Mouse (Mus musculus): ENCODE data around the gene Cmc1. TPM values are rescaled to one million over a fixed set of nuclear protein-coding genes. Genes with fewer than 3 reads are reported as not detected.

The Cmc1 gene
- total and polyA plus RNA-seq, 3 experiments: 17.1 to 21.6 (median 18.0) TPM

DNA sequence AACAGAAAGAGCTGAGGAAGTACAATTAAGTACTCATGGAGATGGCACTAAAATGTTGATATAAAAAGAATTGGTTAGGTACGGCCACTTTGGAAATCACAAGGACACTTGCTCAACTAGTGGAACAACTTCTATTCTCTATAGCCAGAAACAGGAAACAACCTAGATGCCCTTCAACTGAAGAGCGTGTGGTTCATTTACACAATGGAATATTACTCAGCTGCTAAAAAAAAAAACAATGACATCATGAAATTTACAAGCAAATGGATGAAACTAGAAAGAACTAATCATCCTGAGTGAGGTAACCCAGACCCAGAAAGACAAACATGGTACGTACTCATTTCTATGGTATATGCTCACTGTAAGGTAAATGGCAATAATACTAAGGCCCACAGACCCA, 76.6 kb downstream of the Cmc1 start:
- Histone ChIP-seq H3K27ac (ENCODE audit: insufficient read depth, low read depth) (no peak overlapping the region), H3K4me3 (replicated peaks in 1 of 3; ENCODE audit: low read depth in 2 of 3, low read length in 2 of 3, poor library complexity in 1 of 3) (no peak overlapping the region), H3K79me2 (replicated peaks; ENCODE audit: control insufficient read depth, extremely low read depth, insufficient read depth, poor library complexity, severe bottlenecking) (no peaks in the 10 kb centered on the region), H3K36me3 (replicated peaks in 1 of 2; ENCODE audit: control insufficient read depth in 1 of 2, insufficient read depth in 1 of 2, low read length in 1 of 2) (peaks cover 9 to 37% of the 10 kb centered on the region in 2 experiments), H3K27me3 (replicated peaks) (no peaks in the 10 kb centered on the region), H3K9ac (ENCODE audit: insufficient read depth, low read depth) (no peak overlapping the region), H3K4me2 (ENCODE audit: insufficient read depth, low read depth, poor library complexity, severe bottlenecking) (no peak overlapping the region), H3K4me1 (ENCODE audit: control insufficient read depth in 1 of 2, insufficient read depth in 2 of 2) (peaks cover 0 to 12% of the 10 kb centered on the region in 2 experiments; a peak in 1 of 4 replicates), H3K9me3 (replicated peaks; ENCODE audit: low read length) (no peaks in the 10 kb centered on the region)
- TF ChIP-seq JUN (IDR thresholded peaks at IDR 0.05; ENCODE audit: insufficient read depth, low read depth, low read length) (peak; percentile 33; the same call in 1 of the 2 replicates), POLR2AphosphoS2 (IDR thresholded peaks at IDR 0.05; ENCODE audit: low read depth, low read length) (no peak), JUND (conservative IDR thresholded peaks at IDR 0.05; ENCODE audit: low read depth, low read length) (no peak), ELF1 (IDR thresholded peaks at IDR 0.05; ENCODE audit: low read depth, low read length) (no peak), MAX (IDR thresholded peaks at IDR 0.05; ENCODE audit: low read length) (no peak), ETS1 (conservative IDR thresholded peaks at IDR 0.05; ENCODE audit: low read depth, low read length) (peak; percentile 57), TCF12 (IDR thresholded peaks at IDR 0.05; ENCODE audit: low read depth, low read length) (no peak), MEF2A (IDR thresholded peaks at IDR 0.05; ENCODE audit: borderline replicate concordance, low read depth, low read length) (peak; percentile 68), BHLHE40 (IDR thresholded peaks at IDR 0.05; ENCODE audit: low read depth, low read length) (no peak)
- in situ Hi-C loops (cut with MboI; ENCODE audit: low pct_ligation_motif_present, low pct_unique_long_range_greater_than_20kb, low sequenced_read_pairs) (loop anchor here (25.0 kb wide), 1 partner anchor 414 kb away; the partner anchor contains the start of gene Eomes), dilution Hi-C loops (cut with MboI; ENCODE audit: extremely low pct_ligation_motif_present, extremely low pct_unique_long_range_greater_than_20kb, low sequenced_read_pairs) (no loop called here)
- peak; percentile 13 for DNase-seq (ENCODE audit: extremely low read depth)

DNA sequence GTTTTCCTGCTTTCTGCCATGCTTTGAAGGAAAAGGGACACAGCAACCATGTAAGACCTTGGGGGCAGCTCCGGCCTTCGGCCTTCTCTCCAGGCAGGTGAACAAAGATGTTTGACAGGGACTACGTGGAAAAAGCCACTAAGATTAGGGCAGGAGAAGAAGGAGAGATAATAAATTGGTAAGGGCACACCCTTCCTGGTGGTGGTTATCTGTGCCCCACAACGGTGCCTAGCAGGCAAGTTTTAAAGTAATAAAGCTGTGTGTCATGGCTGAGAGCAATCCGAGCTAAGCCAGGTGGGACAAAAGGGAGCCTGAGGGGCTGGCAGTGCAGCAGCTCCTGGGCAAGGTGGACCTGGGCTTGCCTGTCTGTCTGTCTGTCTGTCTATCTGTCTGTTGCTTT, 77.9 kb downstream of the Cmc1 start:
- H3K9ac ChIP-seq (ENCODE audit: insufficient read depth, low read depth): no peak overlapping the region
- dilution Hi-C loops (cut with MboI; ENCODE audit: extremely low pct_ligation_motif_present, extremely low pct_unique_long_range_greater_than_20kb, low sequenced_read_pairs) (no loop called here), in situ Hi-C loops (cut with MboI; ENCODE audit: low pct_ligation_motif_present, low pct_unique_long_range_greater_than_20kb, low sequenced_read_pairs) (loop anchor here (25.0 kb wide), 1 partner anchor 415 kb away; the partner anchor contains the start of gene Eomes)
- H3K27ac ChIP-seq (ENCODE audit: insufficient read depth, low read depth): no peak overlapping the region
- TF ChIP-seq RAD21 (IDR thresholded peaks at IDR 0.05; ENCODE audit: low read depth, low read length): no peak
- TF ChIP-seq ZC3H11A (IDR thresholded peaks at IDR 0.05; ENCODE audit: low read depth, low read length): no peak
- TF ChIP-seq TCF12 (IDR thresholded peaks at IDR 0.05; ENCODE audit: low read depth, low read length): no peak
- TF ChIP-seq NRF1 (IDR thresholded peaks at IDR 0.05; ENCODE audit: low read depth, low read length): no peak
- TF ChIP-seq EP300 (IDR thresholded peaks at IDR 0.05; ENCODE audit: low read length): no peak
- TF ChIP-seq CHD2 (IDR thresholded peaks at IDR 0.05; ENCODE audit: low read length): no peak
- TF ChIP-seq USF2 (conservative IDR thresholded peaks at IDR 0.05; ENCODE audit: low read depth, low read length): no peak
- no peak for TF ChIP-seq MAX (IDR thresholded peaks at IDR 0.05; ENCODE audit: low read length)
- TF ChIP-seq MAFK (IDR thresholded peaks at IDR 0.05; ENCODE audit: insufficient replicate concordance, low read length): no peak
- no peak for TF ChIP-seq IRF4 (IDR thresholded peaks at IDR 0.05; ENCODE audit: low read depth, low read length)
- TF ChIP-seq PAX5 (IDR thresholded peaks at IDR 0.05; ENCODE audit: low read length): no peak
- no peak for TF ChIP-seq JUN (IDR thresholded peaks at IDR 0.05; ENCODE audit: insufficient read depth, low read depth, low read length)
- H3K4me3 ChIP-seq (replicated peaks in 1 of 3; ENCODE audit: low read depth in 2 of 3, low read length in 2 of 3, poor library complexity in 1 of 3): no peak overlapping the region
- DNase-seq (ENCODE audit: extremely low read depth): no peak
- H3K9me3 ChIP-seq (replicated peaks; ENCODE audit: low read length): no peaks in the 10 kb centered on the region
- H3K4me2 ChIP-seq (ENCODE audit: insufficient read depth, low read depth, poor library complexity, severe bottlenecking): no peak overlapping the region
- H3K36me3 ChIP-seq (replicated peaks in 1 of 2; ENCODE audit: control insufficient read depth in 1 of 2, insufficient read depth in 1 of 2, low read length in 1 of 2): peaks cover 12 to 44% of the 10 kb centered on the region in 2 experiments
- no peaks in the 10 kb centered on the region for H3K79me2 ChIP-seq (replicated peaks; ENCODE audit: control insufficient read depth, extremely low read depth, insufficient read depth, poor library complexity, severe bottlenecking)
- H3K4me1 ChIP-seq (ENCODE audit: control insufficient read depth in 1 of 2, insufficient read depth in 2 of 2): peaks cover 0 to 12% of the 10 kb centered on the region in 2 experiments; a peak in 1 of 4 replicates
- no peaks in the 10 kb centered on the region for H3K27me3 ChIP-seq (replicated peaks)
